Comparison of ENCODE assay signal across 8 mouse cellular contexts in genomic region chr3:106547924-106548539, GRCm38 (mm10). TPM values are rescaled to one million over a fixed set of nuclear protein-coding genes. Genes with fewer than 3 reads are reported as not detected.
DNase-seq lines count a peak whose midpoint lies in the region; ATAC-seq and TF ChIP-seq lines count a peak whose summit lies in the region.

No protein-coding gene starts in this region.

- peak overlapping the region; percentile 58 for H3K4me2 ChIP-seq in neural tube, embryonic 11.5 days (ENCODE audit: low read depth)
- peak overlapping the region; percentile 71 for H3K4me2 ChIP-seq in embryonic facial prominence, embryonic 14.5 days (ENCODE audit: low read depth, low read length)
- H3K4me2 ChIP-seq in liver, embryonic 14.5 days (ENCODE audit: low read depth): peak overlapping the region; percentile 79
- H3K4me2 ChIP-seq in neural tube, embryonic 14.5 days (ENCODE audit: low read depth, low read length): peak overlapping the region; percentile 80

- DNase-seq in neural tube, embryonic 11.5 days (ENCODE audit: low spot score): peak; percentile 39
- DNase-seq in neural tube, embryonic 10.5 days (ENCODE audit: extremely low spot score, low spot score): no peak
- DNase-seq in embryonic facial prominence, embryonic 14.5 days (ENCODE audit: low spot score): peak; percentile 73
- peak; percentile 31 for DNase-seq in heart, postnatal 25 days (ENCODE audit: low spot score)
- peak in 2 of 3 experiments; percentile 28 to 37 for DNase-seq in liver, embryonic 14.5 days (ENCODE audit: low read depth in 3 of 3, low spot score in 3 of 3)
- DNase-seq in thymus, postnatal 4 days: no peak
- DNase-seq in cerebellum, postnatal 14 days: no peak

- no peak for TF ChIP-seq CTCF in liver, embryonic 14.5 days (IDR thresholded peaks at IDR 0.05; ENCODE audit: low read depth)

- no peaks in the 10 kb centered on the region for H3K9me3 ChIP-seq in neural tube, embryonic 11.5 days (ENCODE audit: control insufficient read depth, low read length)
- H3K9me3 ChIP-seq in embryonic facial prominence, embryonic 14.5 days (ENCODE audit: control insufficient read depth, low read length): no peaks in the 10 kb centered on the region
- no peaks in the 10 kb centered on the region for H3K9me3 ChIP-seq in liver, embryonic 14.5 days (ENCODE audit: control insufficient read depth, low read length)
- H3K9me3 ChIP-seq in neural tube, embryonic 14.5 days (ENCODE audit: control insufficient read depth, low read length): no peaks in the 10 kb centered on the region

- peak overlapping the region; percentile 90 for H3K27ac ChIP-seq in neural tube, embryonic 11.5 days (ENCODE audit: low read depth, low read length)
- peak overlapping the region; percentile 99 for H3K27ac ChIP-seq in embryonic facial prominence, embryonic 14.5 days (replicated peaks; ENCODE audit: low read depth, low read length)
- peak overlapping the region; percentile 43; the same call in 1 of the 2 replicates for H3K27ac ChIP-seq in liver, embryonic 14.5 days
- H3K27ac ChIP-seq in neural tube, embryonic 14.5 days (ENCODE audit: low read depth, low read length): peak overlapping the region; percentile 94

- H3K4me1 ChIP-seq in neural tube, embryonic 11.5 days (ENCODE audit: control insufficient read depth, insufficient read depth, low read length): peaks cover 6% of the 10 kb centered on the region; the same call in 1 of the 2 replicates
- H3K4me1 ChIP-seq in embryonic facial prominence, embryonic 14.5 days (ENCODE audit: control insufficient read depth, insufficient read depth, low read length): peaks cover 12% of the 10 kb centered on the region
- peaks cover 8 to 10% of the 10 kb centered on the region in 2 experiments; a peak in 3 of 4 replicates for H3K4me1 ChIP-seq in liver, embryonic 14.5 days (replicated peaks; ENCODE audit: control insufficient read depth in 2 of 2, insufficient read depth in 2 of 2, low read length in 1 of 2)
- peaks cover 11% of the 10 kb centered on the region; the same call in 1 of the 2 replicates for H3K4me1 ChIP-seq in neural tube, embryonic 14.5 days (ENCODE audit: control insufficient read depth, insufficient read depth, low read length)

- H3K4me3 ChIP-seq in neural tube, embryonic 11.5 days (ENCODE audit: low read depth, low read length): peak overlapping the region; percentile 72
- peak overlapping the region; percentile 90 for H3K4me3 ChIP-seq in embryonic facial prominence, embryonic 14.5 days (ENCODE audit: low read depth, low read length)
- peak overlapping the region; percentile 78 to 86 for H3K4me3 ChIP-seq in liver, embryonic 14.5 days (ENCODE audit: insufficient read depth in 1 of 2, low read depth in 2 of 2, low read length in 2 of 2)
- H3K4me3 ChIP-seq in neural tube, embryonic 14.5 days (ENCODE audit: low read depth, low read length): peak overlapping the region; percentile 74

- no peaks in the 10 kb centered on the region for H3K36me3 ChIP-seq in neural tube, embryonic 11.5 days (ENCODE audit: control insufficient read depth, insufficient read depth, low read length)
- H3K36me3 ChIP-seq in embryonic facial prominence, embryonic 14.5 days (ENCODE audit: control insufficient read depth, insufficient read depth, low read length): peaks cover 7% of the 10 kb centered on the region; the same call in 1 of the 2 replicates
- H3K36me3 ChIP-seq in liver, embryonic 14.5 days (replicated peaks; ENCODE audit: control insufficient read depth, insufficient read depth, low read depth): 0 out of 2 replicates have a peak, but pooled peaks cover 2% of the 10 kb centered on the region
- H3K36me3 ChIP-seq in neural tube, embryonic 14.5 days (ENCODE audit: control insufficient read depth, insufficient read depth, low read length): peaks cover 2% of the 10 kb centered on the region; the same call in 1 of the 2 replicates

- H3K27me3 ChIP-seq in neural tube, embryonic 11.5 days (ENCODE audit: control insufficient read depth, insufficient read depth, low read length): no peaks in the 10 kb centered on the region
- no peaks in the 10 kb centered on the region for H3K27me3 ChIP-seq in embryonic facial prominence, embryonic 14.5 days (replicated peaks; ENCODE audit: control insufficient read depth, insufficient read depth, low read length)
- no peaks in the 10 kb centered on the region for H3K27me3 ChIP-seq in liver, embryonic 14.5 days (ENCODE audit: control insufficient read depth, insufficient read depth, low read length)
- peaks cover 2% of the 10 kb centered on the region; the same call in 1 of the 2 replicates for H3K27me3 ChIP-seq in neural tube, embryonic 14.5 days (ENCODE audit: control insufficient read depth, insufficient read depth, low read length)

- intact Hi-C loops in heart, postnatal 25 days (cut with DNase I): loop anchor here (5.0 to 10.0 kb wide), 2 partner anchors 174 to 583 kb away; partner anchors contain the start of gene Atp5f1

- WGBS in neural tube, embryonic 11.5 days: 0% methylated on average over 27 of the region's 27 CpGs
- 0% methylated on average over 27 of the region's 27 CpGs for WGBS in embryonic facial prominence, embryonic 14.5 days
- WGBS in liver, embryonic 14.5 days (ENCODE audit: insufficient replicate concordance): under 1% methylated on average over 27 of the region's 27 CpGs
- 0% methylated on average over 27 of the region's 27 CpGs for WGBS in neural tube, embryonic 14.5 days

- H3K9ac ChIP-seq in neural tube, embryonic 11.5 days (ENCODE audit: low read length): peak overlapping the region; percentile 90
- peak overlapping the region; percentile 93 for H3K9ac ChIP-seq in embryonic facial prominence, embryonic 14.5 days (ENCODE audit: low read depth, low read length)
- H3K9ac ChIP-seq in liver, embryonic 14.5 days (replicated peaks): peak overlapping the region; percentile 75
- peak overlapping the region; percentile 80 for H3K9ac ChIP-seq in neural tube, embryonic 14.5 days (replicated peaks; ENCODE audit: low read depth, low read length)

- TF ChIP-seq EP300 in liver, embryonic 14.5 days (IDR thresholded peaks at IDR 0.05; ENCODE audit: low read depth): no peak

- peak; percentile 35 for ATAC-seq in neural tube, embryonic 11.5 days (ENCODE audit: insufficient read depth, low FRiP score, low TSS enrichment)
- ATAC-seq in embryonic facial prominence, embryonic 14.5 days (ENCODE audit: low read depth): peak; percentile 24
- peak; percentile 29 for ATAC-seq in liver, embryonic 14.5 days (ENCODE audit: insufficient read depth)
- no peak; the same call in none of the 2 replicates for ATAC-seq in neural tube, embryonic 14.5 days (ENCODE audit: low read depth)

RNA-seq across cellular contexts. Expression of gene Cept1, which starts 0.4 kb away (rescaled TPM):
- polyA plus RNA-seq in neural tube, embryonic 11.5 days (2014; fragmentation: Nextera tagmentation; extraction: Ambion mirVana): 39.6 and 50.6 TPM in 2 replicates
- 65.9 and 67.9 TPM in 2 replicates for polyA plus RNA-seq in embryonic facial prominence, embryonic 14.5 days (2014; fragmentation: Nextera tagmentation; extraction: Ambion mirVana)
- 10 to 100 TPM; 19.2 to 20.5 TPM for total RNA-seq in heart, postnatal 25 days (2021)
- 10.1 and 10.8 TPM in 2 replicates for polyA plus RNA-seq in liver, embryonic 14.5 days (2012; rRNA removed)
- 27.1 and 27.6 TPM in 2 replicates for polyA plus RNA-seq in liver, embryonic 14.5 days (2014; fragmentation: Nextera tagmentation; extraction: Ambion mirVana)
- polyA plus RNA-seq in neural tube, embryonic 14.5 days (2014; fragmentation: Nextera tagmentation; extraction: Ambion mirVana): 43.4 and 45.6 TPM in 2 replicates

RNA-seq across cellular contexts. Expression of gene Dram2, which starts 0.4 kb away (rescaled TPM):
- 56.6 and 57.8 TPM in 2 replicates for polyA plus RNA-seq in neural tube, embryonic 11.5 days (2014; fragmentation: Nextera tagmentation; extraction: Ambion mirVana)
- polyA plus RNA-seq in embryonic facial prominence, embryonic 14.5 days (2014; fragmentation: Nextera tagmentation; extraction: Ambion mirVana): 67.1 and 69.9 TPM in 2 replicates
- total RNA-seq in heart, postnatal 25 days (2021): 10 to 100 TPM; 90.5 to 94.4 TPM
- polyA plus RNA-seq in liver, embryonic 14.5 days (2012; rRNA removed): 14.3 and 15.8 TPM in 2 replicates
- polyA plus RNA-seq in liver, embryonic 14.5 days (2014; fragmentation: Nextera tagmentation; extraction: Ambion mirVana): 28.3 and 29.9 TPM in 2 replicates
- 63.9 and 75.8 TPM in 2 replicates for polyA plus RNA-seq in neural tube, embryonic 14.5 days (2014; fragmentation: Nextera tagmentation; extraction: Ambion mirVana)

Comparison
In these comparisons a context has a peak if more than half of its experiments do, and no peak if none do; other contexts are left out.
1. DNase-seq: peak in neural tube, embryonic 11.5 days (single experiment), embryonic facial prominence, embryonic 14.5 days (single experiment), heart, postnatal 25 days (single experiment) and liver, embryonic 14.5 days (2 of 3); none in neural tube, embryonic 10.5 days (single experiment), thymus, postnatal 4 days (single experiment) and cerebellum, postnatal 14 days (0 of 2).
2. H3K27ac ChIP-seq: peak in every context shown above with its lines; median percentile 99 in embryonic facial prominence, embryonic 14.5 days; 94 in neural tube, embryonic 14.5 days; 90 in neural tube, embryonic 11.5 days; 43 in liver, embryonic 14.5 days.
3. Peak in every context shown above with its lines, with median percentiles within 50 percentile points of each other: H3K4me2 ChIP-seq, H3K4me3 ChIP-seq and H3K9ac ChIP-seq.